Mouse (Mus musculus) stomach, embryonic 15.5 days (tissue): ENCODE data around the gene Rrad. TPM values are rescaled to one million over a fixed set of nuclear protein-coding genes. Genes with fewer than 3 reads are reported as not detected.

Source experiments
- ATAC-seq: fragments of 200-750 bp; cut with Nextera tagmentation; 2 replicates; pipeline ENCODE4 v1.8.0; 2017; ENCODE audit warnings: low read depth, moderate number of reproducible peaks, moderate TSS enrichment; ENCODE audit not compliant: insufficient read depth, low FRiP score
- H3K27ac ChIP-seq: fragments of 300-500 bp; sonication (generic); 2 replicates; pipeline ENCODE4 v1.5.1; 2015; ENCODE audit warnings: mild to moderate bottlenecking, inconsistent platforms
- H3K27me3 ChIP-seq: fragments of 300-500 bp; sonication (generic); replicated peaks from 2 replicates; pipeline ENCODE4 v1.6.1; 2015; ENCODE audit warnings: inconsistent platforms
- H3K36me3 ChIP-seq: fragments of 300-500 bp; sonication (generic); 2 replicates; pipeline ENCODE4 v1.6.1; 2015; ENCODE audit warnings: inconsistent platforms
- H3K4me1 ChIP-seq: fragments of 300-500 bp; sonication (generic); 2 replicates; pipeline ENCODE4 v1.6.1; 2015; ENCODE audit warnings: inconsistent platforms
- H3K4me2 ChIP-seq: fragments of 300-500 bp; sonication (generic); 2 replicates; pipeline ENCODE4 v1.6.1; 2015; ENCODE audit warnings: mild to moderate bottlenecking, inconsistent platforms
- H3K4me3 ChIP-seq: fragments of 300-500 bp; sonication (generic); replicated peaks from 2 replicates; pipeline ENCODE4 v1.5.1; 2015; ENCODE audit warnings: inconsistent platforms
- H3K9ac ChIP-seq: fragments of 300-500 bp; sonication (generic); 2 replicates; pipeline ENCODE4 v1.6.1; 2015; ENCODE audit warnings: inconsistent platforms
- H3K9me3 ChIP-seq: fragments of 300-500 bp; sonication (generic); 2 replicates; pipeline ENCODE4 v1.6.1; 2016; ENCODE audit warnings: inconsistent platforms
- WGBS: fragments of 180-500 bp; shearing (Covaris S2); methylation state at CpG from one replicate; pipeline ENCODE4 v1.1.7; 2015; 5-methylcytosine and 5-hydroxymethylcytosine counted together
- polyA plus RNA-seq: library from polyadenylated mRNA; unstranded; fragments of >200 nt; fragmentation: Nextera tagmentation; extraction: Ambion mirVana; gene quantifications from 2 replicates; pipeline ENCODE4 v1.2.1, GENCODE M21; 2015

Rrad gene
- polyA plus RNA-seq, 1 experiment from 2014 or later, result 7.9 TPM

DNA sequence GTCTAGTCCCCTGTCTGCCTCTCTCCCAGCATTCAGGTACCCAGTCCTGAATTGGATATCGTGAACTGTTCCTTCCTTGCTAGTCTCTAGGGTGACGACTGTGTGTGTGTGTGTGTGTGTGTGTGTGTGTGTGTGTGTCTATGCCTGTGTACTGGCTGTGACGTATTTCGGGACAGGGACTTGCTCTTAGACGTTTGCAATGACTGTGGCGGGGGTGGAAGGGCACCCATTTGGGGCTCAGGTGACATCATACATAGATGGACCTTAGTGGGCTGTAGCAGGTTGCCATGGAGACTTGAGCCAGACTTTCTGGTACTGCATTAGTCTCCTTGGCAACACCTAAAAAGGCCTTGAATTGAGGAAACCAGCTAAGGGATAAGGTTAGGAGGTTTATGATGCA, 1.4 kb upstream of the Rrad start:
- ATAC-seq, result no peak
- Histone ChIP-seq H3K4me1 (peaks cover 27% of the 10 kb centered on the region), H3K9me3 (no peaks in the 10 kb centered on the region), H3K36me3 (no peaks in the 10 kb centered on the region), H3K27me3 (peaks cover 4% of the 10 kb centered on the region), H3K27ac (no peak overlapping the region), H3K9ac (no peak overlapping the region), H3K4me3 (no peak overlapping the region), H3K4me2 (no peak overlapping the region)
- WGBS, result 64% methylated on average over 6 of the region's 6 CpGs

- Histone ChIP-seq H3K9ac (no peak overlapping the region), H3K4me3 (no peak overlapping the region), H3K27me3 (peaks cover 4% of the 10 kb centered on the region), H3K4me2 (peak overlapping the region; percentile 73; the same call in 1 of the 2 replicates), H3K36me3 (no peaks in the 10 kb centered on the region), H3K9me3 (no peaks in the 10 kb centered on the region), H3K4me1 (peaks cover 27% of the 10 kb centered on the region), H3K27ac (peak overlapping the region; percentile 11; the same call in 1 of the 2 replicates)
- WGBS, result 42% methylated on average over 5 of the region's 5 CpGs
- ATAC-seq, result no peak
Measured at GRCm38 (mm10) chr8:104631975-104632374, 848 bp upstream of the Rrad start.

DNA sequence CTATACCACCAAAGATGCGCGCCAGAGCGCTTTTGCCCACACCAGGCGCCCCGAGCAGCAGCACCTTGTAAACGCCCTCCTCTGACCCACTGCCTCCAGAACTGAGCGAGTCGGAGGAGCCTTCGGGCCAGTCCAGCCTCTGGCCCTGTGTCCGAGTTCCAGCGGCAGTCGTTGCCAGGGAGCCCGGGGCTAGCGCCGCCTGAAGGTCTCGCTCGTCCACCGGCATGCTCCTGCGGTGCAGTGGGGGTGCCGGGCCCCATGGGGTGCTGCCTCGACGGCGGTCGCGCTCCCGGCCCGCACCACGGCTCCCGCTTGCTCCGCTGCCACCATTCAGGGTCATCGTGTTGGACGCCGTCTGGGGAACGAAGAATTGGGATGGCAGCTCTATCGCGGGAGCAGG, 553 bp downstream of the Rrad start:
- H3K27ac ChIP-seq, result no peak overlapping the region
- peaks cover 4% of the 10 kb centered on the region for H3K27me3 ChIP-seq
- 2% methylated on average over 36 of the region's 36 CpGs for WGBS
- H3K4me3 ChIP-seq, result peak overlapping the region; percentile 41
- H3K4me2 ChIP-seq, result peak overlapping the region; percentile 73
- no peaks in the 10 kb centered on the region for H3K9me3 ChIP-seq
- H3K36me3 ChIP-seq, result no peaks in the 10 kb centered on the region
- H3K4me1 ChIP-seq, result peaks cover 27% of the 10 kb centered on the region
- 0 out of 2 replicates have a peak, but pooled peaks have one; percentile 15 for ATAC-seq
- peak overlapping the region; percentile 16; the same call in 1 of the 2 replicates for H3K9ac ChIP-seq

- WGBS, result 34% methylated on average over 8 of the region's 8 CpGs
- ATAC-seq, result no peak
- H3K4me3 ChIP-seq, result peak overlapping the region; percentile 41
- H3K4me2 ChIP-seq, result peak overlapping the region; percentile 73
- no peaks in the 10 kb centered on the region for H3K36me3 ChIP-seq
- H3K9me3 ChIP-seq, result no peaks in the 10 kb centered on the region
- no peak overlapping the region for H3K27ac ChIP-seq
- peaks cover 27% of the 10 kb centered on the region for H3K4me1 ChIP-seq
- no peak overlapping the region for H3K9ac ChIP-seq
- H3K27me3 ChIP-seq, result peaks cover 4% of the 10 kb centered on the region
Measured at GRCm38 (mm10) chr8:104630111-104630479, 1.0 kb downstream of the Rrad start.

GRCm38 (mm10) chr8:104629306-104630110, 1.6 kb downstream of the Rrad start:
- no peak overlapping the region for H3K4me3 ChIP-seq
- no peak overlapping the region for H3K27ac ChIP-seq
- H3K4me1 ChIP-seq, result peaks cover 27% of the 10 kb centered on the region
- H3K9ac ChIP-seq, result no peak overlapping the region
- H3K36me3 ChIP-seq, result no peaks in the 10 kb centered on the region
- peak overlapping the region; percentile 73; the same call in 1 of the 2 replicates for H3K4me2 ChIP-seq
- no peak for ATAC-seq
- H3K27me3 ChIP-seq, result peaks cover 4% of the 10 kb centered on the region
- 67% methylated on average over 22 of the region's 22 CpGs for WGBS
- no peaks in the 10 kb centered on the region for H3K9me3 ChIP-seq

- no peak overlapping the region for H3K4me2 ChIP-seq
Measured at GRCm38 (mm10) chr8:104628402-104628801, 2.7 kb downstream of the Rrad start.

DNA sequence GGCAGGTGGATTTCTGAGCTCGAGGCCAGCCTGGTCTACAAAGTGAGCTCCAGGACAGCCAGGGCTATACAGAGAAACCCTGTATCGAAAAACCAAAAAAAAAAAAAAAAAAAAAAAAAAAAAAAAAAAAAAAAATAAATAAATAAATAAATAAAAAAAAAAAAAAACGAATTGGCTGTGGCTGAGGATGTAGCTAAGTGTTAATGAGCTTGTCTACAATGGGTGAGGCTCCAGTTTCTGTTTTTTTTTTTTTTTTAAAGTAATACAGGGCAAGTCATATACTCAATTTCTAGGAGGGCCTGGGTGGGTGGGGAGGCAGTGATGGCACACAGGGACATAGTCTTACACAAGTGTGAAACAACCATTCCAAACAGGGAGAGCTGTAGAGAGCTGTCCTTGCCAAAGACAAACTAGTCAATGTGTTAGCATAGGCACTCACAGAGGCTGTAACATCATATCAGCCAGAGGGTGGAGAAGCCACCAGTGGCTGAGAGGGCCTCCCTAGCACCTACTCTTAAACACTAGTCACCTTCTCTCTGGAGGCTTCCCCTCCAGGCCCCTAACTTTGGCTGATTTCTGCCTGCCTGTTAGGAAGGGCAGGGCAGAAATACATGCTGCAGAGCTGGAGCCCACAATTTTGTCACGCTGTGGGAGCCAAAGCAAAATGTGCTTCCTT, 3.9 kb downstream of the Rrad start:
- Histone ChIP-seq H3K9ac (no peak overlapping the region), H3K27me3 (peaks cover 4% of the 10 kb centered on the region), H3K4me3 (no peak overlapping the region), H3K4me2 (no peak overlapping the region), H3K27ac (no peak overlapping the region), H3K9me3 (no peaks in the 10 kb centered on the region), H3K4me1 (peaks cover 25% of the 10 kb centered on the region), H3K36me3 (no peaks in the 10 kb centered on the region)
- no peak for ATAC-seq
- 74% methylated on average over 4 of the region's 4 CpGs for WGBS

More at GRCm38 (mm10) chr8:104628402-104628801, 2.7 kb downstream of the Rrad start:
- H3K4me1 ChIP-seq, result peaks cover 27% of the 10 kb centered on the region
- peaks cover 4% of the 10 kb centered on the region for H3K27me3 ChIP-seq
- H3K4me3 ChIP-seq, result no peak overlapping the region
- WGBS, result 93% methylated on average over 21 of the region's 21 CpGs
- no peak overlapping the region for H3K27ac ChIP-seq
- H3K36me3 ChIP-seq, result no peaks in the 10 kb centered on the region
- H3K9ac ChIP-seq, result no peak overlapping the region
- H3K9me3 ChIP-seq, result no peaks in the 10 kb centered on the region
- ATAC-seq, result no peak

DNA sequence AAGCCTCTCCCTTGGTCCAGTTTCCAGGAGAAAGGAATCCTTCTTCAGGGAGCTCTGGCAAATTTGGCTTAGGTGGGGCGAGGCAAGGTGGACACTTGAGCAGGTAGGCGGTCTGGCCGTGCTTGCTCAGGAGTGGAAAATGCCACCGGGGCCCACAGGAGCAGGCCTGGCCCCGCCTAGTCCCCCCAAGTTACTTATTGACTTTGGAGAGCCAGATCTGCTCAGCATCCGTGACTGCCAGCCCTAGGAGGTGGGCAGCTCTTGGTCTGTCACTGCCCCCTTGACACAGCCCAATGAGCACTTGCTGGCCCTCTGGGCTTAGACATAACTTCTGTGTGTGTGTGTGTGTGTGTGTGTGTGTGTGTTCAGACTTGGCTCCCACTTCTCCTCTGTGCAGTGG, 7.0 kb downstream of the Rrad start, which contains the start of gene Cdh16:
Cdh16 (minus strand) TSS at position 236 of the 400 bp plus-strand sequence.
- no peaks in the 10 kb centered on the region for H3K9me3 ChIP-seq
- no peaks in the 10 kb centered on the region for H3K36me3 ChIP-seq
- H3K27ac ChIP-seq, result no peak within 1 kb of the TSS
- no peak within 1 kb of the TSS for H3K9ac ChIP-seq
- H3K4me1 ChIP-seq, result 0 out of 2 replicates have a peak, but pooled peaks cover 2% of the 10 kb centered on the region
- whole genome bisulfite sequencing, result 54% methylated on average over 6 of the region's 6 CpGs
- ATAC-seq, result peak; percentile 77
- H3K27me3 ChIP-seq, result no peaks in the 10 kb centered on the region
- H3K4me3 ChIP-seq, result no peak within 1 kb of the TSS
- H3K4me2 ChIP-seq, result no peak within 1 kb of the TSS

DNA sequence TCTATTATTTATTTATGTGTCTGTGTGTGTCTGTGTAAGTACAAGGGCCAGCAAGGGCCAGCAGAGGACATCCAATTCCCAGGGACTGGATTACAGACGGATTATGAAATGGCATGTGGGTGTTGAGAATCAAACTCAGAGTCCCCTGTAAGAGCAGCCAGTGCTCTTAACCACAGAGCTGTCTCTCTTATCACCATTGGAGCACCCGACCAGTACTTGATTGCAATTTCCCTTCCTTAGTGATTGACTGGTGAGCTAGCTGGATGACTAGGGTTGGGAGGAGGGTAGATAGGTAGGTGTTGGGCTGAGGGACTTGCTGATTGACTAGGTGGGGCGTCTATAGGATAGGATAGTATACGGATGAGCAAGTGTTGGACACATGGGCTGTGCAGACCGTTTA, 10.4 kb downstream of the Rrad start:
- WGBS, result 69% methylated on average over 5 of the region's 5 CpGs
- H3K9me3 ChIP-seq, result no peaks in the 10 kb centered on the region

GRCm38 (mm10) chr8:104613119-104613518, 18.0 kb downstream of the Rrad start:
- H3K27me3 ChIP-seq, result no peaks in the 10 kb centered on the region
- no peak overlapping the region for H3K9ac ChIP-seq
- H3K4me2 ChIP-seq, result no peak overlapping the region
- no peaks in the 10 kb centered on the region for H3K36me3 ChIP-seq
- no peak overlapping the region for H3K27ac ChIP-seq
- no peaks in the 10 kb centered on the region for H3K9me3 ChIP-seq
- peaks cover 13% of the 10 kb centered on the region; the same call in 1 of the 2 replicates for H3K4me1 ChIP-seq
- H3K4me3 ChIP-seq, result no peak overlapping the region
- WGBS, result 70% methylated on average over 4 of the region's 4 CpGs
- ATAC-seq, result no peak

More for the DNA sequence above, 10.4 kb downstream of the Rrad start:
- H3K36me3 ChIP-seq, result no peaks in the 10 kb centered on the region
- no peak overlapping the region for H3K4me2 ChIP-seq
- no peak for ATAC-seq
- H3K4me1 ChIP-seq, result no peaks in the 10 kb centered on the region
- no peak overlapping the region for H3K4me3 ChIP-seq
- no peak overlapping the region for H3K27ac ChIP-seq
- H3K27me3 ChIP-seq, result no peaks in the 10 kb centered on the region
- H3K9ac ChIP-seq, result no peak overlapping the region

DNA sequence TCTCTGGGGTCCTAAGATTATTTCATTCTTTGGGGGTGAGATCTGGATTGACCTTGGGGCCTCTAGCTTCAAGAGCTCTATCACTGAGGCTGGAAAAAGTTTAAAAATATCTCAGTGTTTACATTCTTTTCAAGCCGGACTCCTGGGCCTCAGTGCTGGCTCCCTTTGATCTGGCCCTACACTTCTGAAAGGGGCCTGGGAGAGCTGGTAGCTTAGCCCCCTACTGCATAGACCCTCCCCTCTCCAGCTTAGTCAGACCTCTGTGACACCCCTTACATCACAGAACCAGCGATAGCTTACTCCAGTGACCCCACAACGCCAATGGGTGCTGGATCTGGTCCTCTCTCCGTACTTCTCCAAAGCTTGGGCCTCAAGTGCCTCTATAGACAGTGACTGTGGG, 19.5 kb downstream of the Rrad start:
- Histone ChIP-seq H3K36me3 (no peaks in the 10 kb centered on the region), H3K4me3 (no peak overlapping the region), H3K9ac (no peak overlapping the region), H3K4me2 (no peak overlapping the region), H3K4me1 (peaks cover 13% of the 10 kb centered on the region; the same call in 1 of the 2 replicates), H3K27ac (no peak overlapping the region), H3K9me3 (no peaks in the 10 kb centered on the region), H3K27me3 (no peaks in the 10 kb centered on the region)
- ATAC-seq, result 0 out of 2 replicates have a peak, but pooled peaks have one; percentile 23
- WGBS, result 30% methylated on average over 4 of the region's 4 CpGs
